Mouse (Mus musculus) heart, adult 2 months (tissue): ENCODE measurements around the gene Gsk3a. TPM values are rescaled to one million over a fixed set of nuclear protein-coding genes. Genes with fewer than 3 reads are reported as not detected.

Source experiments
- DNase-seq, 2 experiments: peaks; one replicate each; pipeline ENCODE4 v3.0.0; 2021
- H3K27ac ChIP-seq: fragments of 200-600 bp; 2 replicates; pipeline ENCODE4 v1.8.1; 2022
- H3K27me3 ChIP-seq: fragments of 200-500 bp; 2 replicates; pipeline ENCODE4 v1.6.1; 2012; ENCODE audit warnings: mild to moderate bottlenecking, low read length, inconsistent platforms, mixed read lengths; ENCODE audit not compliant: control insufficient read depth, insufficient read depth
- H3K36me3 ChIP-seq: fragments of 200-500 bp; 2 replicates; pipeline ENCODE4 v1.6.1; 2012; ENCODE audit warnings: low read length, inconsistent platforms; ENCODE audit not compliant: control insufficient read depth, insufficient read depth
- H3K4me1 ChIP-seq: fragments of 200-500 bp; 2 replicates; pipeline ENCODE4 v1.6.1; 2011; ENCODE audit warnings: low read length; ENCODE audit not compliant: control insufficient read depth, insufficient read depth
- H3K4me3 ChIP-seq: fragments of 200-600 bp; 2 replicates; pipeline ENCODE4 v1.8.1; 2022
- H3K79me2 ChIP-seq: fragments of 200-500 bp; replicated peaks from 2 replicates; pipeline ENCODE4 v1.6.1; 2012; ENCODE audit warnings: mild to moderate bottlenecking, inconsistent platforms, low read length, moderate library complexity, mixed read lengths; ENCODE audit not compliant: control insufficient read depth, insufficient read depth
- H3K9ac ChIP-seq: fragments of 200-500 bp; 2 replicates; pipeline ENCODE4 v1.6.1; 2012; ENCODE audit warnings: low read depth, mild to moderate bottlenecking, control low read depth, inconsistent platforms, low read length, mixed read lengths
- CTCF ChIP-seq: fragments of 200-600 bp; IDR thresholded peaks from 2 replicates; pipeline ENCODE4 v1.8.1; 2022; ENCODE audit warnings: antibody characterized with exemption, mild to moderate bottlenecking, moderate library complexity
- EP300 ChIP-seq: fragments of 200-500 bp; IDR thresholded peaks from 2 replicates; pipeline ENCODE4 v1.6.1; 2011; ENCODE audit warnings: low read depth, low read length, control low read depth; ENCODE audit not compliant: insufficient read depth
- POLR2A ChIP-seq: fragments of 200-500 bp; IDR thresholded peaks from 2 replicates; pipeline ENCODE4 v1.6.1; 2011; ENCODE audit warnings: mild to moderate bottlenecking, low read depth, low read length, control low read depth; ENCODE audit not compliant: insufficient read depth
- WGBS: fragments of 180-500 bp; shearing (Covaris S2); methylation state at CpG from one replicate; pipeline ENCODE4 v1.1.7; 2018; 5-methylcytosine and 5-hydroxymethylcytosine counted together
- intact Hi-C: fragments of 180-260 bp; cut with DNase I; formaldehyde crosslinking; loops from one replicate; pipeline ENCODE4 v1.15.1; 2025
- polyA plus RNA-seq: library from polyadenylated mRNA; depleted of rRNA; stranded (reverse); fragments of >200 nt; gene quantifications from 2 replicates; pipeline ENCODE4 v1.2.3, GENCODE M21; 2012
- total RNA-seq, 2 experiments: library from RNA; stranded (reverse); gene quantifications; 2 replicates each; pipeline ENCODE4 v1.2.3; 2021

The Gsk3a gene
- total and polyA plus RNA-seq, 3 experiments: 61.7 to 105 (median 69.4) TPM

GRCm38 (mm10) chr7:25205355-25206093, 32.1 kb downstream of the Gsk3a start:
- H3K27ac ChIP-seq: no peak overlapping the region; the same call in 1 of the 2 replicates
- no peaks in the 10 kb centered on the region; the same call in 1 of the 2 replicates for H3K4me1 ChIP-seq
- WGBS: 63% methylated on average over 16 of the region's 16 CpGs
- intact Hi-C loops: no loop called here
- H3K9ac ChIP-seq: no peak overlapping the region
- H3K79me2 ChIP-seq: no peaks in the 10 kb centered on the region
- no peak overlapping the region for H3K4me3 ChIP-seq
- no peaks in the 10 kb centered on the region for H3K27me3 ChIP-seq
- DNase-seq: peak in 1 of 2 experiments; percentile 41
- no peaks in the 10 kb centered on the region for H3K36me3 ChIP-seq
- TF ChIP-seq CTCF (no peak), POLR2A (no peak), EP300 (no peak)

- TF ChIP-seq POLR2A (no peak), EP300 (no peak), CTCF (no peak)
- intact Hi-C loops: no loop called here
- no peak for DNase-seq
- Histone ChIP-seq H3K36me3 (no peaks in the 10 kb centered on the region), H3K27ac (no peak overlapping the region), H3K4me3 (no peak overlapping the region), H3K9ac (no peak overlapping the region), H3K4me1 (no peaks in the 10 kb centered on the region; the same call in 1 of the 2 replicates), H3K79me2 (no peaks in the 10 kb centered on the region), H3K27me3 (no peaks in the 10 kb centered on the region)
- 91% methylated on average over 20 of the region's 20 CpGs for WGBS
These were observed 34.0 kb downstream of the Gsk3a start for GRCm38 (mm10) chr7:25203624-25204023.

GRCm38 (mm10) chr7:25197384-25198018, 40.1 kb downstream of the Gsk3a start:
- no peak for TF ChIP-seq CTCF
- no peak for TF ChIP-seq POLR2A
- TF ChIP-seq EP300: no peak
- no peaks in the 10 kb centered on the region for H3K36me3 ChIP-seq
- WGBS: 35% methylated on average over 10 of the region's 10 CpGs
- H3K4me3 ChIP-seq: no peak overlapping the region
- intact Hi-C loops: no loop called here
- H3K27me3 ChIP-seq: no peaks in the 10 kb centered on the region
- peaks cover 5% of the 10 kb centered on the region for H3K4me1 ChIP-seq
- H3K27ac ChIP-seq: no peak overlapping the region
- DNase-seq: peak in 1 of 2 experiments; percentile 15
- no peak overlapping the region for H3K9ac ChIP-seq
- H3K79me2 ChIP-seq: no peaks in the 10 kb centered on the region

GRCm38 (mm10) chr7:25196107-25196506, 41.5 kb downstream of the Gsk3a start:
- peaks cover 5% of the 10 kb centered on the region for H3K4me1 ChIP-seq
- no peaks in the 10 kb centered on the region for H3K79me2 ChIP-seq
- DNase-seq: no peak
- H3K27ac ChIP-seq: no peak overlapping the region
- no peaks in the 10 kb centered on the region for H3K27me3 ChIP-seq
- WGBS: 67% methylated on average over 9 of the region's 9 CpGs
- no peak overlapping the region for H3K9ac ChIP-seq
- intact Hi-C loops: no loop called here
- H3K36me3 ChIP-seq: no peaks in the 10 kb centered on the region
- no peak overlapping the region for H3K4me3 ChIP-seq
- no peak for TF ChIP-seq POLR2A
- TF ChIP-seq EP300: no peak
- no peak for TF ChIP-seq CTCF

GRCm38 (mm10) chr7:25195148-25195547, 42.5 kb downstream of the Gsk3a start:
- TF ChIP-seq EP300 (no peak), CTCF (no peak), POLR2A (no peak)
- Histone ChIP-seq H3K27me3 (no peaks in the 10 kb centered on the region), H3K4me3 (no peak overlapping the region), H3K27ac (no peak overlapping the region), H3K4me1 (peaks cover 5% of the 10 kb centered on the region), H3K79me2 (no peaks in the 10 kb centered on the region), H3K9ac (no peak overlapping the region), H3K36me3 (no peaks in the 10 kb centered on the region)
- intact Hi-C loops: no loop called here
- DNase-seq: no peak
- 77% methylated on average over 3 of the region's 3 CpGs for WGBS

GRCm38 (mm10) chr7:25192110-25192509, 45.5 kb downstream of the Gsk3a start:
- no peak overlapping the region for H3K9ac ChIP-seq
- WGBS: 66% methylated on average over 8 of the region's 8 CpGs
- no peak for DNase-seq
- H3K27ac ChIP-seq: no peak overlapping the region
- no peak overlapping the region for H3K4me3 ChIP-seq
- H3K79me2 ChIP-seq: no peaks in the 10 kb centered on the region
- no peaks in the 10 kb centered on the region for H3K27me3 ChIP-seq
- TF ChIP-seq POLR2A (no peak), EP300 (no peak), CTCF (no peak)
- H3K36me3 ChIP-seq: no peaks in the 10 kb centered on the region
- no peaks in the 10 kb centered on the region for H3K4me1 ChIP-seq
- intact Hi-C loops: no loop called here
